ENCODE assay signal across 18 mouse cellular contexts in genomic region chr11:67983564-67983963, GRCm38 (mm10). TPM values are rescaled to one million over a fixed set of nuclear protein-coding genes. Genes with fewer than 3 reads are reported as not detected.
"Had no signal": no experiment of that assay in that cellular context is flagged by ENCODE, and none has a peak within 500 bp of the region (broad histone marks: within the 10 kb centered on the region; RNA-seq: fewer than 3 reads in every experiment).

No protein-coding gene starts in this region.

- H3K9me3 ChIP-seq: lung, embryonic 15.5 days; megakaryocyte, embryonic 14.5 days; midbrain, embryonic 13.5 days; midbrain, embryonic 15.5 days; neural tube, embryonic 12.5 days; stomach, embryonic 15.5 days had no signal

- ATAC-seq: lung, postnatal 0 days; midbrain, embryonic 13.5 days; midbrain, embryonic 15.5 days had no signal

- H3K27me3 ChIP-seq: lung, embryonic 15.5 days; megakaryocyte, embryonic 14.5 days; midbrain, embryonic 15.5 days; neural tube, embryonic 12.5 days; stomach, embryonic 15.5 days had no signal

- H3K4me2 ChIP-seq: lung, embryonic 15.5 days; midbrain, embryonic 11.5 days; midbrain, embryonic 13.5 days; midbrain, embryonic 15.5 days; neural tube, embryonic 12.5 days; stomach, embryonic 15.5 days had no signal

- H3K27ac ChIP-seq: lung, embryonic 15.5 days; macrophage; midbrain, embryonic 13.5 days; midbrain, embryonic 15.5 days; neural tube, embryonic 12.5 days; stomach, embryonic 15.5 days; stomach, postnatal 0 days had no signal

- DNase-seq: lung, adult 2 months; lung, postnatal 14 days; lung, postnatal 36 days; right cerebral cortex, postnatal 14 days; thymus, adult 2 months; thymus, postnatal 25 days; thymus, postnatal 4 days had no signal

- H3K4me3 ChIP-seq: lung, embryonic 15.5 days; megakaryocyte, embryonic 14.5 days; midbrain, embryonic 13.5 days; midbrain, embryonic 15.5 days; neural tube, embryonic 12.5 days; stomach, embryonic 15.5 days had no signal

- H3K9ac ChIP-seq: lung, embryonic 15.5 days; midbrain, embryonic 13.5 days; midbrain, embryonic 15.5 days; neural tube, embryonic 12.5 days; stomach, embryonic 15.5 days had no signal

- H3K4me1 ChIP-seq: lung, embryonic 15.5 days; neural tube, embryonic 12.5 days; stomach, embryonic 15.5 days had no signal

- H3K36me3 ChIP-seq: lung, embryonic 15.5 days; stomach, embryonic 15.5 days had no signal

RNA-seq across cellular contexts. Expression of gene Cfap52, which starts 18.1 kb away (rescaled TPM):
- polyA plus RNA-seq: macrophage; spleen, adult 2 months had no signal
